Mouse (Mus musculus) cortical plate, adult 2 months (tissue): ENCODE results near the gene Nek10. TPM values are rescaled to one million over a fixed set of nuclear protein-coding genes. Genes with fewer than 3 reads are reported as not detected.
"Not testable (repeated sequence)": the region's sequence is repeated elsewhere in the genome, so short reads cannot be mapped to it uniquely, and the experiment has no call there.

Experiments
- H3K27ac ChIP-seq: fragments of 200-500 bp; 2 replicates; pipeline ENCODE4 v1.5.1; 2012; ENCODE audit warnings: low read length, control low read depth, inconsistent platforms; ENCODE audit not compliant: insufficient read depth
- H3K4me1 ChIP-seq: fragments of 200-500 bp; 2 replicates; pipeline ENCODE4 v1.6.1; 2011; ENCODE audit warnings: low read length; ENCODE audit not compliant: control insufficient read depth, insufficient read depth
- H3K4me3 ChIP-seq: fragments of 200-500 bp; 2 replicates; pipeline ENCODE4 v1.5.1; 2011; ENCODE audit warnings: mild to moderate bottlenecking, low read length, control low read depth; ENCODE audit not compliant: insufficient read depth
- CTCF ChIP-seq: fragments of 200-500 bp; IDR thresholded peaks from 2 replicates; pipeline ENCODE4 v1.5.1; 2011; ENCODE audit warnings: mild to moderate bottlenecking, control low read depth, low read length; ENCODE audit not compliant: insufficient read depth; ENCODE audit errors: extremely low read depth
- POLR2A ChIP-seq: fragments of 200-500 bp; IDR thresholded peaks from 2 replicates; pipeline ENCODE4 v1.6.1; 2011; ENCODE audit warnings: mild to moderate bottlenecking, low read length, control low read depth; ENCODE audit not compliant: insufficient read depth; ENCODE audit errors: extremely low read depth
- polyA plus RNA-seq: library from polyadenylated mRNA; depleted of rRNA; stranded (reverse); fragments of >200 nt; gene quantifications from 2 replicates; pipeline ENCODE4 v1.2.3, GENCODE M21; 2012

The Nek10 gene
- polyA plus RNA-seq, 1 experiment, result 0.81 TPM

- H3K4me1 ChIP-seq, result no peaks in the 10 kb centered on the region
- no peak for TF ChIP-seq CTCF
- no peak for TF ChIP-seq POLR2A
- H3K27ac ChIP-seq, result no peak overlapping the region
- no peak overlapping the region for H3K4me3 ChIP-seq
Observed at GRCm38 (mm10) chr14:14971056-14971455, 167.8 kb downstream of the Nek10 start.

- TF ChIP-seq CTCF (no peak), POLR2A (no peak)
- Histone ChIP-seq H3K4me1 (no peaks in the 10 kb centered on the region), H3K27ac (no peak overlapping the region), H3K4me3 (no peak overlapping the region)
Observed at GRCm38 (mm10) chr14:14974156-14974555, 170.9 kb downstream of the Nek10 start.

GRCm38 (mm10) chr14:14984106-14984505 lies 180.9 kb downstream of the Nek10 start:
- not testable (repeated sequence) for H3K4me1 ChIP-seq, H3K4me3 ChIP-seq
- H3K27ac ChIP-seq, result 0 out of 2 replicates have a peak overlapping the region, but pooled peaks have one; percentile 67

GRCm38 (mm10) chr14:14984710-14985647 lies 181.8 kb downstream of the Nek10 start:
- H3K4me3 ChIP-seq, result no peak overlapping the region
- peaks cover 3% of the 10 kb centered on the region; the same call in 1 of the 2 replicates for H3K4me1 ChIP-seq
- no peak for TF ChIP-seq POLR2A
- TF ChIP-seq CTCF, result peak; percentile 82
- H3K27ac ChIP-seq, result no peak overlapping the region; the same call in 1 of the 2 replicates

- TF ChIP-seq POLR2A (no peak), CTCF (no peak)
- H3K27ac ChIP-seq, result no peak overlapping the region
- peaks cover 3% of the 10 kb centered on the region; the same call in 1 of the 2 replicates for H3K4me1 ChIP-seq
- H3K4me3 ChIP-seq, result no peak overlapping the region
Observed at GRCm38 (mm10) chr14:14987403-14987802, 184.2 kb downstream of the Nek10 start.

GRCm38 (mm10) chr14:14991642-14992041 lies 188.4 kb downstream of the Nek10 start:
- no peak overlapping the region for H3K27ac ChIP-seq
- TF ChIP-seq POLR2A (no peak), CTCF (no peak)
- H3K4me1 ChIP-seq, result no peaks in the 10 kb centered on the region
- no peak overlapping the region for H3K4me3 ChIP-seq

- Histone ChIP-seq H3K27ac (no peak overlapping the region), H3K4me1 (no peaks in the 10 kb centered on the region), H3K4me3 (no peak overlapping the region)
- TF ChIP-seq POLR2A (no peak), CTCF (no peak)
Observed at GRCm38 (mm10) chr14:15011408-15011807, 208.2 kb downstream of the Nek10 start.

- no peaks in the 10 kb centered on the region for H3K4me1 ChIP-seq
- H3K4me3 ChIP-seq, result no peak overlapping the region
- H3K27ac ChIP-seq, result no peak overlapping the region
- TF ChIP-seq CTCF (no peak), POLR2A (no peak)
Observed at GRCm38 (mm10) chr14:15014799-15015198, 211.6 kb downstream of the Nek10 start.

GRCm38 (mm10) chr14:15030626-15031025 lies 227.4 kb downstream of the Nek10 start:
- not testable (repeated sequence) for H3K4me1 ChIP-seq, H3K27ac ChIP-seq, H3K4me3 ChIP-seq

- not testable (repeated sequence) for H3K27ac ChIP-seq, H3K4me3 ChIP-seq
Observed at GRCm38 (mm10) chr14:15034638-15035037, 231.4 kb downstream of the Nek10 start.

GRCm38 (mm10) chr14:15048186-15048585 lies 245.0 kb downstream of the Nek10 start:
- H3K4me3 ChIP-seq, result no peak overlapping the region
- H3K4me1 ChIP-seq, result no peaks in the 10 kb centered on the region
- H3K27ac ChIP-seq, result no peak overlapping the region
- TF ChIP-seq POLR2A (no peak), CTCF (no peak)

More at GRCm38 (mm10) chr14:15034638-15035037, 231.4 kb downstream of the Nek10 start:
- not testable (repeated sequence) for H3K4me1 ChIP-seq
